Mouse (Mus musculus) kidney, adult 11 months (tissue): Measurements from ENCODE around the gene Hacl1.

Source experiments
- DNase-seq: peaks from one replicate; pipeline ENCODE4 v3.0.0; 2022

The Hacl1 gene

GRCm38 (mm10) chr14:31640890-31641505, at the start of gene Hacl1, which contains the start of gene Btd:
Hacl1 (minus strand) TSS chr14:31641286.
Btd (plus strand) TSS chr14:31641028.
- DNase-seq = peak; percentile 95

GRCm38 (mm10) chr14:31686231-31686630, 45.1 kb upstream of the Hacl1 start:
- DNase-seq = no peak

GRCm38 (mm10) chr14:31685680-31686079, 44.6 kb upstream of the Hacl1 start:
- no peak for DNase-seq

GRCm38 (mm10) chr14:31684343-31685040, 43.4 kb upstream of the Hacl1 start:
- DNase-seq = no peak

- DNase-seq = no peak
These were observed 42.5 kb upstream of the Hacl1 start for GRCm38 (mm10) chr14:31683610-31684009.

GRCm38 (mm10) chr14:31681931-31682555, 41.0 kb upstream of the Hacl1 start:
- no peak for DNase-seq

GRCm38 (mm10) chr14:31681291-31681690, 40.2 kb upstream of the Hacl1 start:
- no peak for DNase-seq

- no peak for DNase-seq
These were observed 39.6 kb upstream of the Hacl1 start for GRCm38 (mm10) chr14:31680656-31681055.

GRCm38 (mm10) chr14:31671635-31672320, 30.7 kb upstream of the Hacl1 start:
- no peak for DNase-seq

- peak; percentile 35 for DNase-seq
These were observed 28.8 kb upstream of the Hacl1 start for GRCm38 (mm10) chr14:31669642-31670490.

- peak; percentile 68 for DNase-seq
These were observed 28.1 kb upstream of the Hacl1 start for GRCm38 (mm10) chr14:31669161-31669611.

GRCm38 (mm10) chr14:31668326-31668725, 27.2 kb upstream of the Hacl1 start:
- DNase-seq = no peak

- no peak for DNase-seq
These were observed 26.7 kb upstream of the Hacl1 start for GRCm38 (mm10) chr14:31667741-31668140.

GRCm38 (mm10) chr14:31666931-31667705, 26.0 kb upstream of the Hacl1 start:
- no peak for DNase-seq

- no peak for DNase-seq
These were observed 24.5 kb upstream of the Hacl1 start for GRCm38 (mm10) chr14:31665566-31665940.

- no peak for DNase-seq
These were observed 23.9 kb upstream of the Hacl1 start for GRCm38 (mm10) chr14:31664903-31665565.

- DNase-seq = no peak
These were observed 23.2 kb upstream of the Hacl1 start for GRCm38 (mm10) chr14:31664100-31664902.

GRCm38 (mm10) chr14:31663376-31664099, 22.5 kb upstream of the Hacl1 start:
- DNase-seq = no peak

- DNase-seq = peak; percentile 84
These were observed 21.6 kb upstream of the Hacl1 start for GRCm38 (mm10) chr14:31662555-31663211.
